Mouse (Mus musculus) heart, embryonic 15.5 days (tissue): ENCODE measurements at regions not wholly inside any gene's neighbourhood (a gene's known extent, or its start where the extent isn't known, plus 50 kb on each side); places are given as distances from the start of the nearest gene placed in this dataset.

Source experiments
- ATAC-seq: fragments of 200-750 bp; cut with Nextera tagmentation; replicated peaks from 2 replicates; pipeline ENCODE4 v1.8.0; 2017; ENCODE audit warnings: low read depth, moderate TSS enrichment; ENCODE audit not compliant: insufficient number of reproducible peaks, insufficient read depth, low FRiP score
- H3K27ac ChIP-seq: fragments of 300-500 bp; sonication (generic); 2 replicates; pipeline ENCODE4 v1.5.1; 2015; ENCODE audit warnings: mild to moderate bottlenecking, inconsistent platforms
- H3K27me3 ChIP-seq: fragments of 300-500 bp; sonication (generic); 2 replicates; pipeline ENCODE4 v1.6.1; 2015; ENCODE audit warnings: inconsistent platforms
- H3K36me3 ChIP-seq: fragments of 300-500 bp; sonication (generic); 2 replicates; pipeline ENCODE4 v1.6.1; 2015; ENCODE audit warnings: mild to moderate bottlenecking, inconsistent platforms
- H3K4me1 ChIP-seq: fragments of 300-500 bp; sonication (generic); replicated peaks from 2 replicates; pipeline ENCODE4 v1.6.1; 2015; ENCODE audit warnings: inconsistent platforms
- H3K4me2 ChIP-seq: fragments of 300-500 bp; sonication (generic); 2 replicates; pipeline ENCODE4 v1.6.1; 2015; ENCODE audit warnings: inconsistent platforms, mild to moderate bottlenecking, moderate library complexity
- H3K4me3 ChIP-seq: fragments of 300-500 bp; sonication (generic); 2 replicates; pipeline ENCODE4 v1.5.1; 2015; ENCODE audit warnings: mild to moderate bottlenecking, inconsistent platforms
- H3K9ac ChIP-seq: fragments of 300-500 bp; sonication (generic); 2 replicates; pipeline ENCODE4 v1.6.1; 2015; ENCODE audit warnings: mild to moderate bottlenecking, inconsistent platforms
- H3K9me3 ChIP-seq: fragments of 300-500 bp; sonication (generic); replicated peaks from 2 replicates; pipeline ENCODE4 v1.6.1; 2016; ENCODE audit warnings: inconsistent platforms
- WGBS: fragments of 180-500 bp; shearing (Covaris S2); methylation state at CpG from one replicate; pipeline ENCODE4 v1.1.7; 2015; ENCODE audit warnings: mixed read lengths; 5-methylcytosine and 5-hydroxymethylcytosine counted together

- H3K4me2 ChIP-seq = no peak overlapping the region
- H3K4me3 ChIP-seq = no peak overlapping the region
- no peak for ATAC-seq
- H3K4me1 ChIP-seq = no peaks in the 10 kb centered on the region
- H3K36me3 ChIP-seq = no peaks in the 10 kb centered on the region
- H3K9me3 ChIP-seq = no peaks in the 10 kb centered on the region
- H3K27ac ChIP-seq = no peak overlapping the region
- H3K9ac ChIP-seq = no peak overlapping the region
- WGBS = 62% methylated on average over 8 of the region's 8 CpGs
- no peaks in the 10 kb centered on the region for H3K27me3 ChIP-seq
Observed at GRCm38 (mm10) chr14:114842327-114842726, 249.7 kb upstream of the Gpc5 start.

- Histone ChIP-seq H3K36me3 (no peaks in the 10 kb centered on the region), H3K4me3 (no peak overlapping the region), H3K4me2 (no peak overlapping the region), H3K27me3 (no peaks in the 10 kb centered on the region), H3K27ac (no peak overlapping the region), H3K4me1 (no peaks in the 10 kb centered on the region), H3K9ac (no peak overlapping the region), H3K9me3 (no peaks in the 10 kb centered on the region)
- no peak for ATAC-seq
- WGBS = 88% methylated on average over 6 of the region's 6 CpGs
Observed at GRCm38 (mm10) chr14:114843105-114843743, 248.8 kb upstream of the Gpc5 start.

GRCm38 (mm10) chr14:114854324-114855054, 237.5 kb upstream of the Gpc5 start:
- H3K4me2 ChIP-seq = no peak overlapping the region
- H3K27ac ChIP-seq = no peak overlapping the region
- no peak overlapping the region for H3K9ac ChIP-seq
- H3K36me3 ChIP-seq = no peaks in the 10 kb centered on the region
- no peaks in the 10 kb centered on the region for H3K9me3 ChIP-seq
- H3K4me1 ChIP-seq = 0 out of 2 replicates have a peak, but pooled peaks cover 6% of the 10 kb centered on the region
- ATAC-seq = no peak
- 26% methylated on average over 9 of the region's 9 CpGs for WGBS
- no peaks in the 10 kb centered on the region for H3K27me3 ChIP-seq
- H3K4me3 ChIP-seq = no peak overlapping the region

- H3K36me3 ChIP-seq = no peaks in the 10 kb centered on the region
- ATAC-seq = no peak
- H3K27me3 ChIP-seq = no peaks in the 10 kb centered on the region
- no peak overlapping the region for H3K4me3 ChIP-seq
- 57% methylated on average over 12 of the region's 12 CpGs for WGBS
- H3K9me3 ChIP-seq = no peaks in the 10 kb centered on the region
- no peak overlapping the region for H3K9ac ChIP-seq
- H3K27ac ChIP-seq = no peak overlapping the region
- no peak overlapping the region for H3K4me2 ChIP-seq
- 0 out of 2 replicates have a peak, but pooled peaks cover 6% of the 10 kb centered on the region for H3K4me1 ChIP-seq
Observed at GRCm38 (mm10) chr14:114855055-114855740, 236.8 kb upstream of the Gpc5 start.

GRCm38 (mm10) chr14:114855746-114856145, 236.3 kb upstream of the Gpc5 start:
- ATAC-seq = no peak
- H3K4me2 ChIP-seq = no peak overlapping the region
- H3K27ac ChIP-seq = no peak overlapping the region
- no peaks in the 10 kb centered on the region for H3K27me3 ChIP-seq
- no peak overlapping the region for H3K4me3 ChIP-seq
- H3K36me3 ChIP-seq = no peaks in the 10 kb centered on the region
- H3K9me3 ChIP-seq = no peaks in the 10 kb centered on the region
- H3K9ac ChIP-seq = no peak overlapping the region
- 0 out of 2 replicates have a peak, but pooled peaks cover 6% of the 10 kb centered on the region for H3K4me1 ChIP-seq
- WGBS = 68% methylated on average over 3 of the region's 3 CpGs

GRCm38 (mm10) chr14:114856243-114857031, 235.6 kb upstream of the Gpc5 start:
- Histone ChIP-seq H3K27me3 (no peaks in the 10 kb centered on the region), H3K9ac (no peak overlapping the region)

GRCm38 (mm10) chr14:114857171-114857570, 234.8 kb upstream of the Gpc5 start:
- Histone ChIP-seq H3K27me3 (no peaks in the 10 kb centered on the region), H3K4me3 (no peak overlapping the region), H3K9me3 (no peaks in the 10 kb centered on the region), H3K4me1 (0 out of 2 replicates have a peak, but pooled peaks cover 6% of the 10 kb centered on the region), H3K9ac (no peak overlapping the region), H3K4me2 (no peak overlapping the region), H3K27ac (no peak overlapping the region), H3K36me3 (no peaks in the 10 kb centered on the region)
- ATAC-seq = no peak
- WGBS = 26% methylated on average over 4 of the region's 4 CpGs

More at GRCm38 (mm10) chr14:114856243-114857031, 235.6 kb upstream of the Gpc5 start:
- H3K27ac ChIP-seq = no peak overlapping the region
- no peak overlapping the region for H3K4me2 ChIP-seq
- no peaks in the 10 kb centered on the region for H3K9me3 ChIP-seq
- no peak for ATAC-seq
- 0 out of 2 replicates have a peak, but pooled peaks cover 6% of the 10 kb centered on the region for H3K4me1 ChIP-seq
- H3K36me3 ChIP-seq = no peaks in the 10 kb centered on the region
- 68% methylated on average over 18 of the region's 18 CpGs for WGBS
- no peak overlapping the region for H3K4me3 ChIP-seq

- WGBS = 9% methylated on average over 7 of the region's 7 CpGs
Observed at GRCm38 (mm10) chr14:114857689-114858088, 234.3 kb upstream of the Gpc5 start.

GRCm38 (mm10) chr14:114863585-114863984, 228.4 kb upstream of the Gpc5 start:
- Histone ChIP-seq H3K27ac (no peak overlapping the region), H3K27me3 (no peaks in the 10 kb centered on the region), H3K4me1 (no peaks in the 10 kb centered on the region), H3K9me3 (no peaks in the 10 kb centered on the region), H3K4me3 (no peak overlapping the region), H3K36me3 (no peaks in the 10 kb centered on the region), H3K9ac (no peak overlapping the region), H3K4me2 (no peak overlapping the region)
- WGBS = 80% methylated on average over 4 of the region's 4 CpGs
- ATAC-seq = no peak

More at GRCm38 (mm10) chr14:114857689-114858088, 234.3 kb upstream of the Gpc5 start:
- no peak overlapping the region for H3K4me2 ChIP-seq
- H3K4me3 ChIP-seq = no peak overlapping the region
- 0 out of 2 replicates have a peak, but pooled peaks cover 6% of the 10 kb centered on the region for H3K4me1 ChIP-seq
- H3K9ac ChIP-seq = no peak overlapping the region
- no peaks in the 10 kb centered on the region for H3K9me3 ChIP-seq
- H3K27me3 ChIP-seq = no peaks in the 10 kb centered on the region
- no peak for ATAC-seq
- H3K27ac ChIP-seq = no peak overlapping the region
- no peaks in the 10 kb centered on the region for H3K36me3 ChIP-seq

- Histone ChIP-seq H3K36me3 (no peaks in the 10 kb centered on the region), H3K9me3 (no peaks in the 10 kb centered on the region), H3K4me3 (no peak overlapping the region), H3K9ac (no peak overlapping the region), H3K27me3 (no peaks in the 10 kb centered on the region), H3K4me1 (no peaks in the 10 kb centered on the region), H3K27ac (no peak overlapping the region), H3K4me2 (no peak overlapping the region)
- 90% methylated on average over 5 of the region's 5 CpGs for WGBS
- no peak for ATAC-seq
Observed at GRCm38 (mm10) chr14:114864102-114864501, 227.9 kb upstream of the Gpc5 start.

GRCm38 (mm10) chr14:114869233-114869632, 222.8 kb upstream of the Gpc5 start:
- 38% methylated on average over 5 of the region's 5 CpGs for WGBS
- no peaks in the 10 kb centered on the region for H3K27me3 ChIP-seq
- no peak overlapping the region for H3K4me2 ChIP-seq
- no peak overlapping the region for H3K27ac ChIP-seq
- no peaks in the 10 kb centered on the region for H3K36me3 ChIP-seq
- H3K9me3 ChIP-seq = no peaks in the 10 kb centered on the region
- ATAC-seq = no peak
- no peaks in the 10 kb centered on the region for H3K4me1 ChIP-seq
- no peak overlapping the region for H3K9ac ChIP-seq
- H3K4me3 ChIP-seq = no peak overlapping the region
